Mouse (Mus musculus) kidney, adult 2 months (tissue): ENCODE results near the gene Ifit3b.

Experiments used
- CTCF ChIP-seq: fragments of 200-500 bp; conservative IDR thresholded peaks from 2 replicates; pipeline ENCODE4 v1.5.1; 2011; ENCODE audit warnings: low read depth, mild to moderate bottlenecking, control low read depth, low read length, moderate library complexity, mixed read lengths; ENCODE audit not compliant: insufficient read depth, insufficient read length
- POLR2A ChIP-seq: fragments of 200-500 bp; IDR thresholded peaks from one replicate; pipeline ENCODE4 v1.6.1; 2011; ENCODE audit warnings: low read depth, low read length, control low read depth

DNA sequence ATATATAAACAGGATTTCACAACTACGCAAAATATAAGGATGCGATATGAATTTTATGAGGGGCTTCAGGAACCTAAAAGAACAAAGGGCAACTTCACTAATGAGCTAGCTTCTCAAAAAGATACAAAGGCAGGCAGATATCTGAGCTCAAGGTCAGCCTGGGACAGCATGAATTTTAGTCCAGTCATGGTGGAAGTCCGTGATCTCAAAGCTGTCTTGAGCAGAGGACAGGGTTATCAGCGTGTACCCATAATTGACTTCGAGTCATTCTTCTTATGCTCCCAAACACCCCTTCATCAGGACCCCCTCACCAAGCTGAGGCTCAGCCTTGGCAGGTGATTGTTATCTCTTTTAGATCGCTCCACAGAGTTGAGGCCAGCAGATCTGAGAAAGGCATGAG is 43.2 kb downstream of the Ifit3b start:
- TF ChIP-seq CTCF (no peak), POLR2A (no peak)
